Mouse (Mus musculus): ENCODE results near the gene Wnt11. TPM values are rescaled to one million over a fixed set of nuclear protein-coding genes. Genes with fewer than 3 reads are reported as not detected.

The Wnt11 gene
- polyA plus RNA-seq, 1 experiment from 2014 or later: 21.5 TPM

DNA sequence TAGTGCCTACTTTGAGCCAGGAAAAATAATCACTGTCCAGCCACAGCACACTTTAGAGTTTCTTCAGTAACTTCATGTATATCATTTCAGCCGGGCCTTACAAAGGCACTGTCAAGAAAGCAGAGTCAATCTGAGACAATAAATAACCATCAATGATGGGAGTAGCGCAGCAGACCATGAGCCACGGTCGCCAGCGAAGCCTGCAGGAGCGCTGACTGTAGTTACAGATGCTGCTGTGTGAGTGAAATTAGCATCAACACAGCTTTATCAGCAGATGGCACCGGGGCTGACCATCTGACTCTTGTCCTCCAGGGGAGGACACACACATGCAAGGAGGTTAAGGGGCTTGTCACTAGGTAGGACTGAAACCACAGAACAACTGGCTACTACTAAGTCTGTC is 54.3 kb downstream of the Wnt11 start:
- TF ChIP-seq CTCF (IDR thresholded peaks at IDR 0.05; ENCODE audit: low read depth): no peak
- Histone ChIP-seq H3K9me3 (ENCODE audit: low read depth, low read length) (no peaks in the 10 kb centered on the region), H3K27ac (ENCODE audit: low read depth) (no peak overlapping the region), H3K4me1 (ENCODE audit: insufficient read depth) (0 out of 2 replicates have a peak, but pooled peaks cover 5% of the 10 kb centered on the region), H3K27me3 (ENCODE audit: insufficient read depth, low read length) (no peaks in the 10 kb centered on the region), H3K9ac (no peak overlapping the region), H3K4me3 (ENCODE audit: low read depth, low read length) (no peak overlapping the region), H3K36me3 (ENCODE audit: insufficient read depth) (0 out of 2 replicates have a peak, but pooled peaks cover 14% of the 10 kb centered on the region), H3K4me2 (no peak overlapping the region)
- WGBS: 58% methylated on average over 7 of the region's 7 CpGs
- ATAC-seq (ENCODE audit: insufficient read depth): no peak
- no peak for DNase-seq

DNA sequence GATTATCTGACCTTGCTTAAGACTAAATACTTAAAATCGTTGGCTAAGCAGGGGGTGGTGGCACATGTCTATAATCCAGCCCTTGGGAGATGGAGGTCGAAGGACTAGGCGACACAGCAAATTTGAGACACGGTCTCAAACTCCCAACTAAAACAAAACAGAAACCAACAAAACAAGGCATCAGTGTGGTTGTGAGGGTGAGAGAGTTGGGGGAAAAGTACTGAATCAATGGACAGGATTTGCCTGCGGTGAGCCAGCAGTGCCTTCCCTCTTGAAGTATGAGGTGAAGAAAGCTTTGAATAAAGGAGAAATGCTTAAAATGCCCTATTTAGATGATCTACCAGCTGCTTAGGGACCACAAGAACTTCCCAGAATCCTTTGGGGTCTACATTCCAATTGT is 58.2 kb downstream of the Wnt11 start:
- no peak overlapping the region for H3K4me3 ChIP-seq (ENCODE audit: low read depth, low read length)
- no peaks in the 10 kb centered on the region for H3K9me3 ChIP-seq (ENCODE audit: low read depth, low read length)
- WGBS: 85% methylated on average over 5 of the region's 5 CpGs
- H3K4me2 ChIP-seq: no peak overlapping the region
- no peak for TF ChIP-seq CTCF (IDR thresholded peaks at IDR 0.05; ENCODE audit: low read depth)
- DNase-seq (no peak), ATAC-seq (ENCODE audit: insufficient read depth) (no peak)
- H3K27me3 ChIP-seq (ENCODE audit: insufficient read depth, low read length): no peaks in the 10 kb centered on the region
- H3K9ac ChIP-seq: no peak overlapping the region
- H3K36me3 ChIP-seq (ENCODE audit: insufficient read depth): 0 out of 2 replicates have a peak, but pooled peaks cover under 1% of the 10 kb centered on the region
- no peak overlapping the region for H3K27ac ChIP-seq (ENCODE audit: low read depth)
- peaks cover 31% of the 10 kb centered on the region for H3K4me1 ChIP-seq (ENCODE audit: insufficient read depth)

DNA sequence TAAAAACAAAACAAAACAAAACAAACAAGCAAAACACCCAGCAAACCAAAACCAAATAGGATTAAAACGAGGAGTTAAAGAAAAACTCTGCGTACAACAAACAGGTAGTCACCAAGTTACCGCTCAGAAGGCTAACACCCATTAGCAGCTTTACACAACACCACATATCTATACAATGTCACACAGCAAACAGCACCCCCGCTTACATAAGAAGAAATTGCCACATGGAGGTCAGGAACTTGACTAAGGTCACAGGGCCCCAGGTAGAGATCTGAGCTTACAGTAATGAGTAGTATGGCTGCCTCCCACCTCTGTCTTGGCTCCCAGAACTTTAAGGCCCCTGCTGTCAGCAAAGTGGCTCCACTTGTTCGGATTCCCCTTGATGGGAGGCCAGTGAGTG is 59.4 kb downstream of the Wnt11 start:
- TF ChIP-seq CTCF (IDR thresholded peaks at IDR 0.05; ENCODE audit: low read depth): no peak
- Histone ChIP-seq H3K9ac (no peak overlapping the region), H3K27ac (ENCODE audit: low read depth) (no peak overlapping the region; the same call in 1 of the 2 replicates), H3K4me2 (no peak overlapping the region), H3K36me3 (ENCODE audit: insufficient read depth) (no peaks in the 10 kb centered on the region), H3K4me3 (ENCODE audit: low read depth, low read length) (no peak overlapping the region), H3K9me3 (ENCODE audit: low read depth, low read length) (no peaks in the 10 kb centered on the region), H3K4me1 (ENCODE audit: insufficient read depth) (peaks cover 37% of the 10 kb centered on the region), H3K27me3 (ENCODE audit: insufficient read depth, low read length) (no peaks in the 10 kb centered on the region)
- ATAC-seq (ENCODE audit: insufficient read depth) (no peak), DNase-seq (no peak)
- 76% methylated on average over 5 of the region's 5 CpGs for WGBS

DNA sequence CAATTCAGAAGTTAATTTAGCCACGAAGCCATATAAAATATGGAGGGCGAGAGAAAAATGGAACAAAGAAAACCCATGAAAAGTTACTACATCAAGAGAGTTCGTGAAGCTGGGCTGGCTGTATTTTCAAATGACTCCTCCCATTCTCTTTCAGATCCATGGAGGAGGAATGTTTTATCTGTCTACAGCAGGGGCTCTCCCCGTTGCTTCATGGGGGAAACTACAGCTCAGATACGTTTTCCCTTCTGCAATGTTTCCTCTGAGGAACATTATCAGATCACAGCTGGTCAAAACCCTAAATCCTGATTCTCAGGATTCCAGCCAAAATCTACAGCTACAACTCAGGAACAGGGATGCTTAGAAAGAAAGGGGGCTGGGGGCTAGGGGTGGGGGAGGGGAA is 59.9 kb downstream of the Wnt11 start:
- peak; percentile 53 for DNase-seq
- WGBS: 33% methylated on average over 5 of the region's 5 CpGs
- Histone ChIP-seq H3K4me3 (ENCODE audit: low read depth, low read length) (no peak overlapping the region), H3K4me1 (ENCODE audit: insufficient read depth) (peaks cover 37% of the 10 kb centered on the region), H3K27me3 (ENCODE audit: insufficient read depth, low read length) (no peaks in the 10 kb centered on the region), H3K4me2 (peak overlapping the region; percentile 24), H3K27ac (ENCODE audit: low read depth) (peak overlapping the region; percentile 48), H3K36me3 (ENCODE audit: insufficient read depth) (no peaks in the 10 kb centered on the region), H3K9me3 (ENCODE audit: low read depth, low read length) (no peaks in the 10 kb centered on the region), H3K9ac (no peak overlapping the region)
- no peak for ATAC-seq (ENCODE audit: insufficient read depth)
- no peak for TF ChIP-seq CTCF (IDR thresholded peaks at IDR 0.05; ENCODE audit: low read depth)

DNA sequence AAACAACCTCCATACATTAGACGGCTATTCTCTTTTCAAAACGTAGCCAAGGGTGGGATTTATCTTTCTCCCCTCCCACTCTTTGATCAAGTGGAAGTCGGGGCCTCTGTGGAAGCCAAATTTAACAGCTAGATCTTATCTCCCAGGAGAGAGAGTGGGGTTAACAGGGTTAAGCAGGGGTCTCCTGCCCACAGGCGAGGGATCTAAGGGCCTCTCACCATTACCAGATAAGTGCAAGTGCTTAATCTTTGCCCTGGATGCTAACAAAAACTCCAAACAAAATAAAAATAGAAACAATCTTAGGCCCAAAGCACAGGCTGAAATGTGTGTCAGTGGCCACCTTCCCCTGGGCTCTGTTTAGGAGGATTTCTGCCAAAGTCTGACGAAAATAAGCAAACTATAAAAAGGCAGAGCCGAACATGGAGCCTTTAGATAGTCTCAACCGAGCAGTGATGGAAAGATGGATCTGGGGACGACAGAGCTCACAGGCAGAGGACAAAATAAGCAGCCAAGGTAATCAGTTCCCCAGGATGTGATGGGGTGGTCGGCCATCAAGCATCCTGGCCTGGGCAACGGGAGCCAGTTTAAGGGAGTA is 60.7 kb downstream of the Wnt11 start:
- ATAC-seq (ENCODE audit: insufficient read depth) (no peak), DNase-seq (peak; percentile 60)
- TF ChIP-seq CTCF (IDR thresholded peaks at IDR 0.05; ENCODE audit: low read depth): no peak
- Histone ChIP-seq H3K27me3 (ENCODE audit: insufficient read depth, low read length) (no peaks in the 10 kb centered on the region), H3K9ac (no peak overlapping the region), H3K4me2 (no peak overlapping the region; the same call in 1 of the 2 replicates), H3K4me1 (ENCODE audit: insufficient read depth) (peaks cover 43% of the 10 kb centered on the region), H3K4me3 (ENCODE audit: low read depth, low read length) (no peak overlapping the region), H3K9me3 (ENCODE audit: low read depth, low read length) (no peaks in the 10 kb centered on the region), H3K36me3 (ENCODE audit: insufficient read depth) (no peaks in the 10 kb centered on the region), H3K27ac (ENCODE audit: low read depth) (peak overlapping the region; percentile 51)
- 10% methylated on average over 10 of the region's 10 CpGs for WGBS

DNA sequence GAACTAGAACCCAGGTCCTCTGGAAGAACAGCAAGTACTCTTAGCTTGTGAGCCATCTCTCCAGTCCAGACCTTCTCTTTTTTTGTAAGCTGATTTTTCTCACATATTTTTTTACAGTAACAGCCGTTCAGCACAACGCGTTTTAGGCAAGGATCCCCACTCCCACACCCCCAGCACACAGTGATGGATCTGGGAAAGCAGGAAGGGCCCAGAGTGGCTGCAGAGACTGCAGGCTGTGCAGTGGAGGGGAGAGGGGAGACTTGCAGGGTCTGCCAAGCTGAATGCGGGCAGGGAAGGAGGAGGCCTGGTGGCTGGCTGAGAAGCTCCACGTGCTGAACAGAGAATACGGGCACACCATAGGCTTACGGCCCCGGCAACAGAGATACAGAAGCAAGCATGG is 62.4 kb downstream of the Wnt11 start:
- no peaks in the 10 kb centered on the region for H3K36me3 ChIP-seq (ENCODE audit: insufficient read depth)
- no peaks in the 10 kb centered on the region; the same call in 1 of the 2 replicates for H3K9me3 ChIP-seq (ENCODE audit: low read depth, low read length)
- H3K4me2 ChIP-seq: no peak overlapping the region
- no peak overlapping the region for H3K4me3 ChIP-seq (ENCODE audit: low read depth, low read length)
- H3K27me3 ChIP-seq (ENCODE audit: insufficient read depth, low read length): no peaks in the 10 kb centered on the region
- WGBS: 88% methylated on average over 8 of the region's 8 CpGs
- ATAC-seq (ENCODE audit: insufficient read depth) (no peak), DNase-seq (no peak)
- no peak overlapping the region for H3K9ac ChIP-seq
- no peak overlapping the region; the same call in 1 of the 2 replicates for H3K27ac ChIP-seq (ENCODE audit: low read depth)
- H3K4me1 ChIP-seq (ENCODE audit: insufficient read depth): peaks cover 41% of the 10 kb centered on the region
- no peak for TF ChIP-seq CTCF (IDR thresholded peaks at IDR 0.05; ENCODE audit: low read depth)

DNA sequence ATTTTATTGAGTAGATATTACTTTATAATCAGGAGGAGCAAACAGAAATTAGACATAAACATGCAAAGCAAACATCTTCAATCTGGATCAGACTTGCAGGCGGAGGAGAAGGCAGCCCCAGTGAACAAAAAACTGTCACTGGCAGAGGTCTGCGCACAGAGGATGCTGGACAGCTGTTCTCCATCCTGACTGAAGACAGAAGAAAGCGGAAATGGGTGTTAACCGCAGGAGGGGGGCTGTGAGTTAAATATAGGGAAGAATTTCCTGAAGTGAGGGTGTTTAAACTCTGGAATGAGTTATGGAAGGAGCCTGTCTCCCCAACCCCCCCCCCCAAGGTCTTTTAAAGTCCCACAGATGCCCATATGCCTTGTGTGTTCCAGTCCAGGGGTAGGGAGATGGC is 64.9 kb downstream of the Wnt11 start:
- ATAC-seq (ENCODE audit: insufficient read depth) (peak; percentile 78), DNase-seq (peak; percentile 92)
- Histone ChIP-seq H3K27ac (ENCODE audit: low read depth) (peak overlapping the region; percentile 51; the same call in 1 of the 2 replicates), H3K4me3 (ENCODE audit: low read depth, low read length) (no peak overlapping the region), H3K4me2 (no peak overlapping the region), H3K27me3 (ENCODE audit: insufficient read depth, low read length) (no peaks in the 10 kb centered on the region), H3K36me3 (ENCODE audit: insufficient read depth) (no peaks in the 10 kb centered on the region), H3K9me3 (ENCODE audit: low read depth, low read length) (no peaks in the 10 kb centered on the region; the same call in 1 of the 2 replicates), H3K9ac (no peak overlapping the region), H3K4me1 (ENCODE audit: insufficient read depth) (peaks cover 42% of the 10 kb centered on the region)
- 39% methylated on average over 4 of the region's 4 CpGs for WGBS
- no peak for TF ChIP-seq CTCF (IDR thresholded peaks at IDR 0.05; ENCODE audit: low read depth)
